Mouse (Mus musculus) liver, embryonic 15.5 days (tissue): ENCODE results near the gene Slc12a5. TPM values are rescaled to one million over a fixed set of nuclear protein-coding genes. Genes with fewer than 3 reads are reported as not detected.

Experiments used
- ATAC-seq: fragments of 200-750 bp; cut with Nextera tagmentation; 2 replicates; pipeline ENCODE4 v1.8.0; 2017; ENCODE audit warnings: moderate number of reproducible peaks, mild to moderate bottlenecking, moderate library complexity; ENCODE audit not compliant: insufficient read depth
- H3K27ac ChIP-seq: fragments of 300-500 bp; sonication (generic); replicated peaks from 2 replicates; pipeline ENCODE4 v1.5.1; 2015; ENCODE audit warnings: mild to moderate bottlenecking, inconsistent platforms
- H3K27me3 ChIP-seq: fragments of 300-500 bp; sonication (generic); 2 replicates; pipeline ENCODE4 v1.6.1; 2015; ENCODE audit warnings: mild to moderate bottlenecking, inconsistent platforms
- H3K36me3 ChIP-seq: fragments of 300-500 bp; sonication (generic); replicated peaks from 2 replicates; pipeline ENCODE4 v1.6.1; 2015; ENCODE audit warnings: moderate library complexity, mild to moderate bottlenecking, inconsistent platforms
- H3K4me1 ChIP-seq: fragments of 300-500 bp; sonication (generic); replicated peaks from 2 replicates; pipeline ENCODE4 v1.6.1; 2015; ENCODE audit warnings: inconsistent platforms
- H3K4me2 ChIP-seq: fragments of 300-500 bp; sonication (generic); 2 replicates; pipeline ENCODE4 v1.6.1; 2015; ENCODE audit warnings: moderate library complexity, mild to moderate bottlenecking, inconsistent platforms
- H3K4me3 ChIP-seq: fragments of 300-500 bp; sonication (generic); replicated peaks from 2 replicates; pipeline ENCODE4 v1.5.1; 2015; ENCODE audit warnings: mild to moderate bottlenecking, inconsistent platforms
- H3K9ac ChIP-seq: fragments of 300-500 bp; sonication (generic); 2 replicates; pipeline ENCODE4 v1.6.1; 2015; ENCODE audit warnings: moderate library complexity, mild to moderate bottlenecking, inconsistent platforms
- H3K9me3 ChIP-seq: fragments of 300-500 bp; sonication (generic); replicated peaks from 2 replicates; pipeline ENCODE4 v1.6.1; 2016; ENCODE audit warnings: inconsistent platforms
- WGBS: fragments of 180-500 bp; shearing (Covaris S2); methylation state at CpG from one replicate; pipeline ENCODE4 v1.1.7; 2015; ENCODE audit warnings: mixed read lengths; ENCODE audit not compliant: insufficient replicate concordance; 5-methylcytosine and 5-hydroxymethylcytosine counted together
- polyA plus RNA-seq: library from polyadenylated mRNA; unstranded; fragments of >200 nt; fragmentation: Nextera tagmentation; extraction: Ambion mirVana; gene quantifications from 2 replicates; pipeline ENCODE4 v1.2.1, GENCODE M21; 2015

The Slc12a5 gene
- 0.26 and 0.37 TPM in 2 replicates for polyA plus RNA-seq

DNA sequence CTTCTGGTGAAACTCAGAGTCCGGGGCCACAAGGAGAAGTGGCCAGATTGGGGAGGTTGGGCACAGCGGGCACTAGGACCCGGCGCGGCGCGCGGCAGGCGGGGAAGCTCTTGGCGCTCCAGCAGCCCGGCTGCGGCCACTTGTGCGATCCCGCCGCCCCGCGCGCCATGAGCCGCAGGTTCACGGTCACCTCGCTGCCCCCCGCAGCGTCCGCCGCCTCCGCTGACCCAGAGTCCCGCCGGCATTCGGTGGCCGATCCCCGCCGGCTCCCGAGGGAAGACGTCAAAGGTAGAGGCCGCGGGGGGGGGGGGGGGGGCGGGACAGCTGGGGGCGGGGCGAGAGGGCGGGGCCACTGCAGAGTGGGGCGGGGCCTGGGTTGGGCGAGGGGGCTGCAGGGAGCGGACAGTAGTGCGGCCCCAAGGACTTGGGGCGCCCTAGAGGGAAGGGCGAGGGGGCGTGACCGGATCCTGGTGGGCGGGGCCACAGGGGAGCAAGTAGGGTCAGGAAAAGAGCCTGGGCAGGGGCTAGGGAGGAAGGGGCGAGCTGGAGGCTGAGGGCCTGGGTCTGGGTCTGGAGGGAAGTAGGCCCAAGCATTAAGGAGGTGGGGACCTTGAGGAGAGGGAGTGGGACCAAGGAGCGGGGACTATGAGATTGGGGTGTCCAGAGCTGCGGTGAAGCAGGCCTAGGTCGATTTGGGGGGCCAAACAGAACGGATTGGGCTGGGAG, at the start of gene Slc12a5:
Gene Slc12a5, plus strand, starts transcription at position 87 of the 726 bp plus-strand sequence.
- Histone ChIP-seq H3K27ac (no peak within 1 kb of the TSS), H3K9ac (0 out of 2 replicates have a peak within 1 kb of the TSS, but pooled peaks have one; percentile 27), H3K4me2 (peak within 1 kb of the TSS; percentile 68), H3K9me3 (no peaks in the 10 kb centered on the region), H3K4me3 (peak within 1 kb of the TSS; percentile 53), H3K27me3 (peaks cover 66% of the 10 kb centered on the region), H3K4me1 (peaks cover 11% of the 10 kb centered on the region), H3K36me3 (no peaks in the 10 kb centered on the region)
- ATAC-seq: peak; percentile 58
- 1% methylated on average over 49 of the region's 54 CpGs for WGBS

DNA sequence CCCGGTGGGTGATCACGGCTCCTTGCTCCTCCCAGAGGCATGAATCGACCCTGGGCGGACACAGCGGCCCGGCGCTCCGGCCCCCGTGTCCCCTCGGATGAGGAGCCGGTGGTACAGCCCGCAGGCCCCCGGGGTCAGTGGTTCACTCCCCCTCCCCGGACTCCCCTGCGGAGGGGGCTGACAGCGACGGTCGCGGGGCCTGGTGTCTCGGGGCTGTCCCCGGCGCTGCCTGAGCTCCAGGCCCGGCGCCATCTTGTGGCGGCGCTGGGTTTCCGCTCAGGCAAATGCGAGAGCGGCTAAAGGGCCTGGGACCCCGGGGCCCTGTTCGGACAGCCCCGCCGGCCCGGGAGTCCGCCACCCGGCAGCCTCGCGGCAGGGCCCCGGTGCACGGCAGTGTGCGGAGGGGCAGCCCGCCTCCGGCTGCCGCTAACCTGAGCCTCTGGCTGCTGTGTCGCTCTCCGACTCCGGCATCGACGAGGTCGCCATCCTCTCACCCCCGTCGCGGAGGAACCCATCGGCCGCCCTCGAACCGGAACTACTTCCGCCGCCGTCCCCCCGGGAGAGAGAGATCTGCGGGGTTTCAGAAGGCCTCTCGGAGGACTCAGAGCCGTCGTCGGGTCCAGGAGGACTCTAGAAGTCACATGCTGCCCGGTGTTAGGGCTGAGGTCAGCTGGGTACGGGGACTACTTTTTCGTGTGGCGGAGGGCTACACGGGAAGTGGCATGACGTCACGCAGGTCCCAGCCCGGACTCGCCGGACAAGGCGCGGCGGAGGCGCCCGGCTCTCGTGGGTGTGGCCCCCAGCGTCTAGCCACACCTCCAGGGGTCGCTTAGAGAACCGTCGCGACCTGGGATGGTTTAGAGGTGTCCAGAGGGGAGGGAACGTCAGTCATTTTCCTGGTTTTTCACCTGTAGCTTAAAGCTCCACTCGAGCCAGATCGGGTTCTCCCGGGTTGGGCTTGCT, 49.2 kb upstream of the Slc12a5 start, which contains the start of gene Zfp335:
Gene Zfp335, minus strand, starts transcription at position 672 of the 963 bp plus-strand sequence.
- peak within 1 kb of the TSS; percentile 99 for H3K4me3 ChIP-seq
- WGBS: under 1% methylated on average over 91 of the region's 91 CpGs
- H3K4me1 ChIP-seq: peaks cover 45% of the 10 kb centered on the region
- peak within 1 kb of the TSS; percentile 96 for H3K9ac ChIP-seq
- no peaks in the 10 kb centered on the region for H3K27me3 ChIP-seq
- peak; percentile 83 for ATAC-seq
- H3K27ac ChIP-seq: peak within 1 kb of the TSS; percentile 96
- peaks cover under 1% of the 10 kb centered on the region; the same call in 1 of the 2 replicates for H3K9me3 ChIP-seq
- H3K4me2 ChIP-seq: peak within 1 kb of the TSS; percentile 91
- peaks cover 31% of the 10 kb centered on the region for H3K36me3 ChIP-seq

GRCm38 (mm10) chr2:164912151-164912550, 48.5 kb upstream of the Slc12a5 start:
- H3K9me3 ChIP-seq: no peaks in the 10 kb centered on the region
- H3K9ac ChIP-seq: peak overlapping the region; percentile 96
- peak; percentile 20 for ATAC-seq
- WGBS: 3% methylated on average over 12 of the region's 12 CpGs
- peaks cover 48% of the 10 kb centered on the region for H3K4me1 ChIP-seq
- H3K4me3 ChIP-seq: peak overlapping the region; percentile 99
- H3K27ac ChIP-seq: peak overlapping the region; percentile 96
- H3K4me2 ChIP-seq: peak overlapping the region; percentile 91
- no peaks in the 10 kb centered on the region for H3K27me3 ChIP-seq
- peaks cover 24% of the 10 kb centered on the region for H3K36me3 ChIP-seq

DNA sequence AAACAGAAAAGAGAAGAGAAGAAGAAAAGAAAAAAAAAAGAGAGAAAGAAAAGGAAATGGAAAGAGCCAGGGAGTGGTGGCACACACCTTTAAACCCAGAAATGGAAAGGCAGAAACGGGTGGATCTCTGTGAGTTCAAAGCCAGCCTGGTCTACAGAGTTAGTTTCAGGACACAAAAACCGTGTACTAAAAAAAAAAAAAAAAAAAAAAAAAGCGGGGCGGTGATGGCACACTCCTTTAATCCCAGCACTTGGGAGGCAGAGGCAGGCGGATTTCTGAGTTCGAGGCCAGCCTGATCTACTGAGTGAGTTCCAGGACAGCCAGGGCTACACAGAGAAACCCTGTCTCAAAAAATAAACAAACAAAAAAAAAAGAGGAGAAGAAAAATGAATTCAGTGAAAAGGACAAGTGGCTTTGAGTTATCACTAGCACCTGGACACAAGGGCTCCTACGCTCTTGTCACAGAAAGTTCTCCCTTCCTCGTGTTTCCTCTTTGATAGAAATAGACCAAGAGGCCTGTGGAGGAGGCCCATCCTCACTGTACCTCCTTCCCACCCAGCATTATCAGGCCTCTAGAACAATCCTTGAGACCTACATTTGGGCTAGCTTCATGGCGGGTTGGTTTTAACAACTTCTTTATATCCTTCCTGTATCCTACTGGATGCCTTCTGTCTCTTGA, 47.7 kb upstream of the Slc12a5 start:
- Histone ChIP-seq H3K4me3 (peak overlapping the region; percentile 99; the same call in 1 of the 2 replicates), H3K36me3 (peaks cover 16% of the 10 kb centered on the region), H3K27ac (peak overlapping the region; percentile 96), H3K9me3 (no peaks in the 10 kb centered on the region), H3K4me2 (peak overlapping the region; percentile 91), H3K9ac (peak overlapping the region; percentile 96; the same call in 1 of the 2 replicates), H3K27me3 (no peaks in the 10 kb centered on the region), H3K4me1 (peaks cover 48% of the 10 kb centered on the region)
- WGBS: 59% methylated on average over 9 of the region's 9 CpGs
- no peak for ATAC-seq

DNA sequence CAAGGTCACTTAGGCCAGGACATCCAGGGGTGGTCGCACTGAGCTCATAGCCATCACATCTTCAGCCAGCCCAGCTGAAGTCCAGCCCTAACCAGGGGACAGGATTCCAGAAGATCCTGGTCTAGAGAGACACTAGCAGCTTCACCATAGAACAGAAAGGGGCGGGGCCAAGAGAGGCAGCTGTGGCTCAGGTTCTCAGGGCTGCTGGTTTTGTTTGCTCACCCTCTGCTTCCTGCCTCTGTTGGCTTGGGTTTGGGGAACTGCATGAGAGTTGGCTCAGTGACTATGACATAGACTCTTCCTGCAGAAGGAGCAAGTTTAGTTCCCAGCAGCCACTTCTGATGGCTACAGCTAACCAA, 47.2 kb upstream of the Slc12a5 start:
- Histone ChIP-seq H3K9me3 (no peaks in the 10 kb centered on the region), H3K36me3 (peaks cover 11% of the 10 kb centered on the region), H3K9ac (no peak overlapping the region), H3K4me1 (peaks cover 48% of the 10 kb centered on the region), H3K4me3 (no peak overlapping the region), H3K27ac (peak overlapping the region; percentile 96; the same call in 1 of the 2 replicates), H3K27me3 (no peaks in the 10 kb centered on the region), H3K4me2 (peak overlapping the region; percentile 91; the same call in 1 of the 2 replicates)
- ATAC-seq: no peak
- 33% methylated on average over 2 of the region's 2 CpGs for WGBS

- Histone ChIP-seq H3K4me3 (no peak overlapping the region), H3K9ac (no peak overlapping the region), H3K27ac (no peak overlapping the region), H3K27me3 (no peaks in the 10 kb centered on the region), H3K36me3 (peaks cover 10% of the 10 kb centered on the region; the same call in 1 of the 2 replicates), H3K4me1 (peaks cover 29% of the 10 kb centered on the region), H3K9me3 (no peaks in the 10 kb centered on the region), H3K4me2 (no peak overlapping the region)
- no peak for ATAC-seq
- WGBS: 38% methylated on average over 5 of the region's 5 CpGs
Observed at GRCm38 (mm10) chr2:164916820-164917219, 43.8 kb upstream of the Slc12a5 start.

DNA sequence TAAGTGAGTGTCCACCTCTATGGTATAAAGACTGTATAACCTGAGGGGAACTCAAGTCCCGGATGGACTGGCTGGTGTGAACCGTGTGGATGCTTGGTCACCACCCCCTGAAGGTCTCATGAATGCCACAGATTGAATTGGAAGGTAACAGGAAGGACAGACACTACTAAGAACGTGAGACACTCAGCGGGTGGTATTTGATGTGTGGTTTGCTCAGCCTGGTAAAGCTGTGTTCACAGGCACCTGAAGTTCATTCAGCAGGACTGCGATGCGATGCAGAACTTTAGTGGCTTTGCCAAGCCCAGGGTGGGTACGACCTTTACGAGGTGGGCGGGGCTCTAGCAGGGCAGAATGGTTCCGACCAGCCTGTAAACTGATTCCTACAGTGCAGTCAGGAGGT, 43.2 kb upstream of the Slc12a5 start:
- WGBS: 67% methylated on average over 10 of the region's 10 CpGs
- no peak for ATAC-seq

GRCm38 (mm10) chr2:164918325-164918724, 42.3 kb upstream of the Slc12a5 start:
- ATAC-seq: no peak
- H3K9ac ChIP-seq: no peak overlapping the region
- peaks cover 10% of the 10 kb centered on the region; the same call in 1 of the 2 replicates for H3K36me3 ChIP-seq
- no peaks in the 10 kb centered on the region for H3K9me3 ChIP-seq
- H3K27ac ChIP-seq: no peak overlapping the region
- H3K4me1 ChIP-seq: peaks cover 14% of the 10 kb centered on the region
- WGBS: 69% methylated on average over 4 of the region's 5 CpGs
- H3K4me3 ChIP-seq: no peak overlapping the region
- no peak overlapping the region for H3K4me2 ChIP-seq
- no peaks in the 10 kb centered on the region for H3K27me3 ChIP-seq

More for the DNA sequence above, 43.2 kb upstream of the Slc12a5 start:
- no peaks in the 10 kb centered on the region for H3K9me3 ChIP-seq
- peaks cover 24% of the 10 kb centered on the region for H3K4me1 ChIP-seq
- no peak overlapping the region for H3K4me3 ChIP-seq
- no peak overlapping the region for H3K4me2 ChIP-seq
- H3K9ac ChIP-seq: no peak overlapping the region
- peaks cover 10% of the 10 kb centered on the region; the same call in 1 of the 2 replicates for H3K36me3 ChIP-seq
- no peaks in the 10 kb centered on the region for H3K27me3 ChIP-seq
- H3K27ac ChIP-seq: no peak overlapping the region

- Histone ChIP-seq H3K9me3 (no peaks in the 10 kb centered on the region), H3K4me1 (no peaks in the 10 kb centered on the region), H3K36me3 (peaks cover 10% of the 10 kb centered on the region; the same call in 1 of the 2 replicates), H3K27ac (no peak overlapping the region), H3K4me2 (no peak overlapping the region), H3K27me3 (peaks cover 11% of the 10 kb centered on the region; the same call in 1 of the 2 replicates), H3K9ac (no peak overlapping the region), H3K4me3 (no peak overlapping the region)
- WGBS: 50% methylated on average over 7 of the region's 7 CpGs
- no peak for ATAC-seq
Observed at GRCm38 (mm10) chr2:164921984-164922383, 38.6 kb upstream of the Slc12a5 start.

GRCm38 (mm10) chr2:164923291-164923690, 37.3 kb upstream of the Slc12a5 start:
- no peak overlapping the region for H3K4me3 ChIP-seq
- H3K4me2 ChIP-seq: no peak overlapping the region
- H3K4me1 ChIP-seq: no peaks in the 10 kb centered on the region
- H3K36me3 ChIP-seq: peaks cover 10% of the 10 kb centered on the region; the same call in 1 of the 2 replicates
- WGBS: 63% methylated on average over 4 of the region's 4 CpGs
- H3K9ac ChIP-seq: no peak overlapping the region
- H3K27ac ChIP-seq: no peak overlapping the region
- H3K9me3 ChIP-seq: no peaks in the 10 kb centered on the region
- no peak for ATAC-seq
- peaks cover 13% of the 10 kb centered on the region for H3K27me3 ChIP-seq
